Mouse (Mus musculus) MEL (cell line): ENCODE results near the gene Ypel3. TPM values are rescaled to one million over a fixed set of nuclear protein-coding genes. Genes with fewer than 3 reads are reported as not detected.

Source experiments
- DNase-seq: peaks from one replicate; pipeline ENCODE4 v3.0.0; 2011; ENCODE audit warnings: low read depth, low spot score
- H3K27ac ChIP-seq: 2 replicates; pipeline ENCODE4 v1.5.1; 2012; ENCODE audit warnings: low read depth, mild to moderate bottlenecking, control low read depth, low read length, moderate library complexity; ENCODE audit not compliant: control insufficient read depth
- H3K27me3 ChIP-seq, 2 experiments: fragments of 150-350 bp in 1 of 2; sonication (generic) in 1 of 2; 2 replicates each; pipeline ENCODE4 v1.6.1; 2012; ENCODE audit warnings: low read length in 2 of 2, mild to moderate bottlenecking in 2 of 2, improper control_type of control experiment in 1 of 2, moderate library complexity in 1 of 2; ENCODE audit not compliant: insufficient read depth in 2 of 2, control insufficient read depth in 1 of 2
- H3K36me3 ChIP-seq, 2 experiments: 2 replicates each; pipeline ENCODE4 v1.6.1; 2012 to 2014; ENCODE audit warnings: low read length in 2 of 2, improper control_type of control experiment in 1 of 2, inconsistent platforms in 1 of 2, mild to moderate bottlenecking in 1 of 2; ENCODE audit not compliant: insufficient read depth in 2 of 2, control insufficient read depth in 1 of 2
- H3K4me1 ChIP-seq, 2 experiments: fragments of 150-350 bp in 1 of 2; sonication (generic) in 1 of 2; 2 replicates each; pipeline ENCODE4 v1.6.1; 2012; ENCODE audit warnings: low read length in 2 of 2, improper control_type of control experiment in 1 of 2, mild to moderate bottlenecking in 1 of 2; ENCODE audit not compliant: insufficient read depth in 2 of 2, control insufficient read depth in 1 of 2
- H3K4me3 ChIP-seq, 2 experiments: fragments of 150-350 bp in 1 of 2; sonication (generic) in 1 of 2; 2 replicates each; pipeline ENCODE4 v1.5.1; 2012; ENCODE audit warnings: low read depth in 2 of 2, low read length in 2 of 2, mild to moderate bottlenecking in 2 of 2, moderate library complexity in 2 of 2, control low read depth in 1 of 2, improper control_type of control experiment in 1 of 2; ENCODE audit not compliant: control insufficient read depth in 1 of 2, insufficient read depth in 1 of 2
- H3K79me2 ChIP-seq: 2 replicates; pipeline ENCODE4 v1.6.1; 2012; ENCODE audit warnings: mild to moderate bottlenecking, low read length, moderate library complexity; ENCODE audit not compliant: control insufficient read depth, poor library complexity, insufficient read depth
- H3K9ac ChIP-seq: 2 replicates; pipeline ENCODE4 v1.6.1; 2012; ENCODE audit warnings: low read depth, mild to moderate bottlenecking, control low read depth, low read length, moderate library complexity; ENCODE audit not compliant: control insufficient read depth, poor library complexity, severe bottlenecking
- H3K9me3 ChIP-seq: fragments of 150-350 bp; sonication (generic); replicated peaks from 2 replicates; pipeline ENCODE4 v1.6.1; 2012; ENCODE audit warnings: mild to moderate bottlenecking, low read length, improper control_type of control experiment, moderate library complexity; ENCODE audit not compliant: insufficient read depth
- BHLHE40 ChIP-seq: IDR thresholded peaks from 2 replicates; pipeline ENCODE4 v1.6.1; 2012; ENCODE audit warnings: low read depth, mild to moderate bottlenecking, inconsistent platforms, low read length, improper control_type of control experiment, borderline replicate concordance
- CHD1 ChIP-seq: IDR thresholded peaks from 2 replicates; pipeline ENCODE4 v1.6.1; 2012; ENCODE audit warnings: low read depth, mild to moderate bottlenecking, inconsistent platforms, low read length, improper control_type of control experiment
- CHD2 ChIP-seq: IDR thresholded peaks from 2 replicates; pipeline ENCODE4 v1.6.1; 2011; ENCODE audit warnings: low read length, improper control_type of control experiment
- CTCF ChIP-seq, 3 experiments: IDR thresholded peaks in 2 of 3; conservative IDR thresholded peaks in 1 of 3; 2 replicates each; pipeline ENCODE4 v1.5.1; 2011 to 2012; ENCODE audit warnings: low read length in 3 of 3, low read depth in 2 of 3, mild to moderate bottlenecking in 2 of 3, improper control_type of control experiment in 1 of 3, inconsistent platforms in 1 of 3, mixed read lengths in 1 of 3, moderate library complexity in 1 of 3; ENCODE audit not compliant: control insufficient read depth in 1 of 3, insufficient read depth in 1 of 3, poor library complexity in 1 of 3, severe bottlenecking in 1 of 3
- E2F4 ChIP-seq: IDR thresholded peaks from 2 replicates; pipeline ENCODE4 v1.6.1; 2011; ENCODE audit warnings: low read depth, low read length, improper control_type of control experiment, borderline replicate concordance
- ELF1 ChIP-seq: IDR thresholded peaks from 2 replicates; pipeline ENCODE4 v1.6.1; 2014; ENCODE audit warnings: low read depth, mild to moderate bottlenecking, inconsistent platforms, low read length, improper control_type of control experiment, moderate library complexity
- GATA1 ChIP-seq: IDR thresholded peaks from 2 replicates; pipeline ENCODE4 v1.6.1; 2011; ENCODE audit warnings: low read depth, low read length, improper control_type of control experiment
- KAT2A ChIP-seq: conservative IDR thresholded peaks from 2 replicates; pipeline ENCODE4 v1.6.1; 2012; ENCODE audit warnings: low read depth, low read length, improper control_type of control experiment, inconsistent platforms
- MAFK ChIP-seq: IDR thresholded peaks from 2 replicates; pipeline ENCODE4 v1.6.1; 2011; ENCODE audit warnings: low read depth, mild to moderate bottlenecking, low read length, improper control_type of control experiment, borderline replicate concordance
- MAX ChIP-seq: IDR thresholded peaks from 2 replicates; pipeline ENCODE4 v1.6.1; 2011; ENCODE audit warnings: low read length, improper control_type of control experiment
- MEF2A ChIP-seq: IDR thresholded peaks from 2 replicates; pipeline ENCODE4 v1.6.1; 2014; ENCODE audit warnings: low read depth, mild to moderate bottlenecking, inconsistent platforms, low read length, improper control_type of control experiment; ENCODE audit not compliant: poor library complexity, insufficient replicate concordance, severe bottlenecking; ENCODE audit errors: extremely low read depth
- MXI1 ChIP-seq: IDR thresholded peaks from 2 replicates; pipeline ENCODE4 v1.6.1; 2011; ENCODE audit warnings: mild to moderate bottlenecking, low read depth, low read length, improper control_type of control experiment
- MYB ChIP-seq: IDR thresholded peaks from 2 replicates; pipeline ENCODE4 v1.6.1; 2011; ENCODE audit warnings: mild to moderate bottlenecking, low read depth, low read length, improper control_type of control experiment
- MYC ChIP-seq: IDR thresholded peaks from 2 replicates; pipeline ENCODE4 v1.6.1; 2011; ENCODE audit warnings: low read depth, mild to moderate bottlenecking, low read length, improper control_type of control experiment, moderate library complexity
- NELFE ChIP-seq: IDR thresholded peaks from 2 replicates; pipeline ENCODE4 v1.6.1; 2011; ENCODE audit warnings: low read depth, low read length, improper control_type of control experiment
- NRF1 ChIP-seq: IDR thresholded peaks from 2 replicates; pipeline ENCODE4 v1.6.1; 2014; ENCODE audit warnings: low read depth, mild to moderate bottlenecking, inconsistent platforms, low read length, improper control_type of control experiment, moderate library complexity; ENCODE audit not compliant: poor library complexity, insufficient read depth, severe bottlenecking
- POLR2AphosphoS5 ChIP-seq: IDR thresholded peaks from 2 replicates; pipeline ENCODE4 v1.6.1; 2012; ENCODE audit warnings: low read depth, borderline replicate concordance, mild to moderate bottlenecking, inconsistent platforms, low read length, moderate library complexity, mixed read lengths
- RAD21 ChIP-seq: IDR thresholded peaks from 2 replicates; pipeline ENCODE4 v1.6.1; 2011; ENCODE audit warnings: mild to moderate bottlenecking, low read depth, low read length, improper control_type of control experiment
- RCOR1 ChIP-seq: IDR thresholded peaks from 2 replicates; pipeline ENCODE4 v1.6.1; 2012; ENCODE audit warnings: low read depth, mild to moderate bottlenecking, inconsistent platforms, low read length, improper control_type of control experiment
- SIN3A ChIP-seq: IDR thresholded peaks from 2 replicates; pipeline ENCODE4 v1.6.1; 2012; ENCODE audit warnings: low read length, improper control_type of control experiment, inconsistent platforms
- TBP ChIP-seq: IDR thresholded peaks from 2 replicates; pipeline ENCODE4 v1.8.0; 2011; ENCODE audit warnings: low read depth, low read length, improper control_type of control experiment
- UBTF ChIP-seq: IDR thresholded peaks from 2 replicates; pipeline ENCODE4 v1.6.1; 2012; ENCODE audit warnings: low read depth, mild to moderate bottlenecking, inconsistent platforms, low read length, improper control_type of control experiment, moderate library complexity, borderline replicate concordance; ENCODE audit not compliant: insufficient read depth
- USF1 ChIP-seq: IDR thresholded peaks from 2 replicates; pipeline ENCODE4 v1.6.1; 2014; ENCODE audit warnings: low read depth, mild to moderate bottlenecking, inconsistent platforms, low read length, improper control_type of control experiment, moderate library complexity
- USF2 ChIP-seq, 2 experiments: IDR thresholded peaks; 2 replicates each; pipeline ENCODE4 v1.6.1; 2011 to 2012; ENCODE audit warnings: improper control_type of control experiment in 2 of 2, low read length in 2 of 2, borderline replicate concordance in 1 of 2, inconsistent platforms in 1 of 2, low read depth in 1 of 2, mild to moderate bottlenecking in 1 of 2; ENCODE audit not compliant: insufficient read depth in 1 of 2
- ZC3H11A ChIP-seq: IDR thresholded peaks from 2 replicates; pipeline ENCODE4 v1.6.1; 2012; ENCODE audit warnings: low read depth, mild to moderate bottlenecking, inconsistent platforms, low read length, improper control_type of control experiment
- ZKSCAN1 ChIP-seq: IDR thresholded peaks from 2 replicates; pipeline ENCODE4 v1.6.1; 2012; ENCODE audit warnings: low read depth, mild to moderate bottlenecking, inconsistent platforms, low read length, improper control_type of control experiment, moderate library complexity
- ZMIZ1 ChIP-seq: IDR thresholded peaks from 2 replicates; pipeline ENCODE4 v1.6.1; 2012; ENCODE audit warnings: low read depth, mild to moderate bottlenecking, inconsistent platforms, low read length, improper control_type of control experiment, moderate library complexity
- polyA plus RNA-seq, 2 experiments: library from polyadenylated mRNA; stranded (reverse) in 1 of 2; unstranded in 1 of 2; fragments of >175 nt in 1 of 2; fragments of >200 nt in 1 of 2; gene quantifications; 2 replicates each; pipeline versions ENCODE4 v1.2.1 to v1.2.4; 2012; ENCODE audit warnings: low replicate concordance in 2 of 2, low read depth in 1 of 2; ENCODE audit not compliant: insufficient read length in 2 of 2, insufficient read depth in 1 of 2, missing spikeins in 1 of 2
- total RNA-seq: library from RNA; depleted of rRNA; stranded (reverse); fragments of 300-350 nt; gene quantifications from 2 replicates; pipeline ENCODE4 v1.2.3, GENCODE M21; 2012

Ypel3 gene
- total and polyA plus RNA-seq, 3 experiments = 2.1 to 12.6 TPM; not detected in 1

DNA sequence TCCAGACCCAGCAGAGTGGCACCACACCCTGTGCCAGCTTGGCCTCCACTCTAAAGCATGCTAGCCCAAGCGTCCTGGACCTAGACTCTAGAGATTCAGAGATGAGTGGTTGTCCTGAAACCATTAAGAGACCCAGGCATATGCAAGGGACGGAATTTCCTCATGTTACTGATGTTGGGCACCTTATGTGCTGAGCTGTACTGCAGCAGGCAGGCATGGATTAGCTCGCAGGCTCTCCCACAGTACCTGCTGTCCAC lies 849 bp upstream of the Ypel3 start:
- peaks cover 0 to 17% of the 10 kb centered on the region in 2 experiments; a peak in 2 of 4 replicates for H3K36me3 ChIP-seq
- DNase-seq = no peak
- H3K27me3 ChIP-seq = no peaks in the 10 kb centered on the region
- TF ChIP-seq NRF1 = no peak
- TF ChIP-seq BHLHE40 = no peak
- no peak for TF ChIP-seq ZKSCAN1
- TF ChIP-seq KAT2A = no peak
- no peak for TF ChIP-seq MAFK
- no peak for TF ChIP-seq CHD1
- no peak for TF ChIP-seq MYB
- TF ChIP-seq ZC3H11A = no peak
- no peak for TF ChIP-seq RAD21
- no peak for TF ChIP-seq GATA1
- no peak for TF ChIP-seq MXI1
- TF ChIP-seq RCOR1 = no peak
- TF ChIP-seq CTCF (IDR thresholded peaks at IDR 0.05 in 2 of 3, conservative IDR thresholded peaks at IDR 0.05 in 1 of 3; ENCODE audit: control insufficient read depth in 1 of 3, insufficient read depth in 1 of 3, low read depth in 2 of 3, low read length in 3 of 3, poor library complexity in 1 of 3, severe bottlenecking in 1 of 3) = no peak
- TF ChIP-seq MEF2A = no peak
- H3K9me3 ChIP-seq = no peaks in the 10 kb centered on the region
- peak overlapping the region; percentile 29; the same call in 1 of the 2 replicates for H3K9ac ChIP-seq
- H3K79me2 ChIP-seq = no peaks in the 10 kb centered on the region; the same call in 1 of the 2 replicates
- H3K27ac ChIP-seq = no peak overlapping the region
- peaks cover 7 to 24% of the 10 kb centered on the region in 2 experiments for H3K4me1 ChIP-seq
- H3K4me3 ChIP-seq = no peak overlapping the region

DNA sequence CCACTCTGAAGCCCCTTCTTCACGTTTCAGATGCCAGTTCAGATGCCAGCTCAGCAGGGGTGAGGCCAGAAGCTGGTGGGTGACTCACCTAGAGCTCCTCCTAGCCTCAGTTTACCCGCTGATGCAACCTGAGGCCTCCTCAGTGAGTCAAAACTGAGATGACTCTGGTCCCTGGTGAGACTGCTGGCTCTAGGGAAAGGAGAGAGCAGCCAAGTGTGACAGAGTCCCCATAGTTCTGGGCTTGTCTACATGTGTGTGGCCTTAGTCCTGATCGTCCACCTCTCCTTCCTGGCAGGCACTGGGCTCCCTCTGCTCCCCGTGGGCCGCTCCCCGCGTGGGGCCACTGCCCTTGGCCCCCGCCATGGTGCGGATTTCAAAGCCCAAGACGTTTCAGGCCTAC lies 721 bp downstream of the Ypel3 start:
- Histone ChIP-seq H3K36me3 (peaks cover 0 to 12% of the 10 kb centered on the region in 2 experiments; a peak in 2 of 4 replicates), H3K4me1 (peaks cover 7 to 24% of the 10 kb centered on the region in 2 experiments)

More for the DNA sequence above, 721 bp downstream of the Ypel3 start:
- no peak for TF ChIP-seq UBTF
- TF ChIP-seq USF1 = no peak
- TF ChIP-seq NELFE = no peak
- no peak for TF ChIP-seq ELF1
- no peak for TF ChIP-seq GATA1
- TF ChIP-seq TBP = no peak
- no peak for TF ChIP-seq USF2 (IDR thresholded peaks at IDR 0.05; ENCODE audit: borderline replicate concordance in 1 of 2, insufficient read depth in 1 of 2, low read depth in 1 of 2, low read length in 2 of 2)
- no peak for TF ChIP-seq RCOR1
- TF ChIP-seq ZKSCAN1 = no peak
- no peak for TF ChIP-seq CTCF (IDR thresholded peaks at IDR 0.05 in 2 of 3, conservative IDR thresholded peaks at IDR 0.05 in 1 of 3; ENCODE audit: control insufficient read depth in 1 of 3, insufficient read depth in 1 of 3, low read depth in 2 of 3, low read length in 3 of 3, poor library complexity in 1 of 3, severe bottlenecking in 1 of 3)
- no peak for TF ChIP-seq MYC
- no peak for TF ChIP-seq MXI1
- TF ChIP-seq ZMIZ1 = no peak
- TF ChIP-seq MYB = no peak
- TF ChIP-seq POLR2AphosphoS5 = no peak
- no peak for TF ChIP-seq MAX
- no peak for TF ChIP-seq CHD2
- no peak for TF ChIP-seq E2F4
- no peak for TF ChIP-seq ZC3H11A
- no peak for TF ChIP-seq SIN3A
- TF ChIP-seq, all 39 proteins: peak for 0
- Histone ChIP-seq H3K27me3 (no peaks in the 10 kb centered on the region), H3K4me3 (peak overlapping the region; percentile 45 to 54; a peak in 3 of 4 replicates), H3K9me3 (no peaks in the 10 kb centered on the region), H3K9ac (peak overlapping the region; percentile 61), H3K79me2 (no peaks in the 10 kb centered on the region; the same call in 1 of the 2 replicates), H3K27ac (no peak overlapping the region)
- DNase-seq = no peak
